Mouse (Mus musculus): ENCODE measurements at regions not wholly inside any gene's neighbourhood (a gene's known extent, or its start where the extent isn't known, plus 50 kb on each side); places are given as distances from the start of the nearest gene placed in this dataset.

DNA sequence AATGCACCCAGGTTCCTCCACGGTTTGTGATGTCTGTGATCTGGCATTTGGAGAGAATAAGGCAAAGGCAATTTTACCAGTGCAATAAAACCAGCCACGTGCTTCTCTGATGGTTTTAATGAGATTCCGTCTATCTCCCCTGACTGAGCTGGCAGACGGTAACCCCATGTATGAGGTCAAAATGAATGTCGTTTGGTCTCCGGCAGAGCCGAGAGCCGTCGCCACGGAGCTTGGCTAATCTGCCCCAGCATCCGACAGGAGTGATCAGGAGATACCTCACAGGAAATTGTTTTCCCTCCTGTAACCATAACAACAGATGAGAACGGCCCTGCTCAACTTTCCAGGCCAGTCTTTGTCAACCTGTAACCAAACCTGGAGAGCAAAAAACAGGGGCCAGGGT lies 55.9 kb upstream of the A530016L24Rik start:
- no peak for TF ChIP-seq CTCF (IDR thresholded peaks at IDR 0.05; ENCODE audit: insufficient read depth, low read length)
- no peak for TF ChIP-seq POLR2A (IDR thresholded peaks at IDR 0.05; ENCODE audit: borderline replicate concordance, extremely low read depth, low read depth, low read length)
